Mouse (Mus musculus): ENCODE results near the gene Rasa2.

- no peak for TF ChIP-seq KAT2A (IDR thresholded peaks at IDR 0.05; ENCODE audit: insufficient replicate concordance, low read length)
- TF ChIP-seq EP300 (IDR thresholded peaks at IDR 0.05; ENCODE audit: low read length), result no peak
These were observed 128.4 kb downstream of the Rasa2 start for GRCm38 (mm10) chr9:96502856-96503610.
